Mouse (Mus musculus): Measurements from ENCODE around the gene Sh3bp5.
A peak's percentile ranks its signal among the peaks of the same experiment; 100 is the strongest.

Sh3bp5 gene

GRCm38 (mm10) chr14:31337406-31337805 is 98.5 kb downstream of the Sh3bp5 start:
- no peak for DNase-seq (ENCODE audit: low read depth)

GRCm38 (mm10) chr14:31336369-31337155 is 99.3 kb downstream of the Sh3bp5 start, which contains the start of gene Capn7:
Gene Capn7 (plus strand): TSS chr14:31336638.
- peak; percentile 87 for DNase-seq (ENCODE audit: low read depth)

- DNase-seq (ENCODE audit: low read depth): no peak
Measured at GRCm38 (mm10) chr14:31335765-31336164, 100.1 kb downstream of the Sh3bp5 start.

GRCm38 (mm10) chr14:31330957-31331356 is 104.9 kb downstream of the Sh3bp5 start:
- no peak for DNase-seq (ENCODE audit: low read depth)

GRCm38 (mm10) chr14:31329741-31330140 is 106.1 kb downstream of the Sh3bp5 start:
- DNase-seq (ENCODE audit: low read depth): no peak

GRCm38 (mm10) chr14:31327681-31328080 is 108.2 kb downstream of the Sh3bp5 start:
- DNase-seq (ENCODE audit: low read depth): no peak

GRCm38 (mm10) chr14:31327196-31327595 is 108.7 kb downstream of the Sh3bp5 start:
- DNase-seq (ENCODE audit: low read depth): no peak

GRCm38 (mm10) chr14:31326770-31327169 is 109.1 kb downstream of the Sh3bp5 start:
- DNase-seq (ENCODE audit: low read depth): no peak

- DNase-seq (ENCODE audit: low read depth): no peak
Measured at GRCm38 (mm10) chr14:31325551-31325950, 110.3 kb downstream of the Sh3bp5 start.

GRCm38 (mm10) chr14:31324851-31325250 is 111.0 kb downstream of the Sh3bp5 start:
- no peak for DNase-seq (ENCODE audit: low read depth)

- DNase-seq (ENCODE audit: low read depth): no peak
Measured at GRCm38 (mm10) chr14:31323849-31324792, 111.8 kb downstream of the Sh3bp5 start, which contains the start of gene Dnah1. Gene Dnah1 (minus strand): TSS chr14:31323896.

GRCm38 (mm10) chr14:31323189-31323588 is 112.7 kb downstream of the Sh3bp5 start:
- DNase-seq (ENCODE audit: low read depth): no peak

- DNase-seq (ENCODE audit: low read depth): no peak
Measured at GRCm38 (mm10) chr14:31322191-31322590, 113.7 kb downstream of the Sh3bp5 start.

- no peak for DNase-seq (ENCODE audit: low read depth)
Measured at GRCm38 (mm10) chr14:31321181-31321580, 114.7 kb downstream of the Sh3bp5 start.

GRCm38 (mm10) chr14:31319546-31319945 is 116.3 kb downstream of the Sh3bp5 start:
- DNase-seq (ENCODE audit: low read depth): no peak

- no peak for DNase-seq (ENCODE audit: low read depth)
Measured at GRCm38 (mm10) chr14:31317754-31318153, 118.1 kb downstream of the Sh3bp5 start.

GRCm38 (mm10) chr14:31316613-31317012 is 119.3 kb downstream of the Sh3bp5 start:
- DNase-seq (ENCODE audit: low read depth): no peak

GRCm38 (mm10) chr14:31313192-31313591 is 122.7 kb downstream of the Sh3bp5 start:
- no peak for DNase-seq (ENCODE audit: low read depth)

Data from fibroblast of lung, adult 2 months (primary cell).